Mouse (Mus musculus): ENCODE data around the gene Cog1. TPM values are rescaled to one million over a fixed set of nuclear protein-coding genes. Genes with fewer than 3 reads are reported as not detected.

The Cog1 gene
- total RNA-seq, 2 experiments from 2014 or later, result 17.3 to 19.8 TPM

- DNase-seq, result no peak
Observed at GRCm38 (mm10) chr11:113667122-113667521, 18.2 kb downstream of the Cog1 start.

- no peak for DNase-seq
Observed at GRCm38 (mm10) chr11:113667704-113668103, 18.7 kb downstream of the Cog1 start.

GRCm38 (mm10) chr11:113668857-113669256 lies 19.9 kb downstream of the Cog1 start:
- DNase-seq, result no peak

GRCm38 (mm10) chr11:113669711-113670110 lies 20.7 kb downstream of the Cog1 start:
- DNase-seq, result no peak

GRCm38 (mm10) chr11:113673614-113674013 lies 24.6 kb downstream of the Cog1 start:
- DNase-seq, result peak in 1 of 2 experiments; percentile 25

- DNase-seq, result no peak
Observed at GRCm38 (mm10) chr11:113674595-113674994, 25.6 kb downstream of the Cog1 start.

GRCm38 (mm10) chr11:113676847-113677246 lies 27.9 kb downstream of the Cog1 start:
- no peak for DNase-seq

GRCm38 (mm10) chr11:113677378-113677777 lies 28.4 kb downstream of the Cog1 start:
- DNase-seq, result no peak

- DNase-seq, result no peak
Observed at GRCm38 (mm10) chr11:113678373-113678772, 29.4 kb downstream of the Cog1 start.

GRCm38 (mm10) chr11:113680954-113681353 lies 32.0 kb downstream of the Cog1 start:
- DNase-seq, result no peak

GRCm38 (mm10) chr11:113681979-113682378 lies 33.0 kb downstream of the Cog1 start:
- no peak for DNase-seq

GRCm38 (mm10) chr11:113682897-113683626 lies 34.1 kb downstream of the Cog1 start:
- DNase-seq, result peak; percentile 42 to 50

GRCm38 (mm10) chr11:113683627-113683956 lies 34.6 kb downstream of the Cog1 start:
- DNase-seq, result no peak

- DNase-seq, result peak; percentile 97 to 100
Observed at GRCm38 (mm10) chr11:113683957-113684706, 35.2 kb downstream of the Cog1 start, which contains the start of the genes Fam104a and D11Wsu47e. TSS of gene Fam104a (minus strand) at chr11:113684155. TSS of gene D11Wsu47e (plus strand) at chr11:113684412.

GRCm38 (mm10) chr11:113684707-113685426 lies 35.9 kb downstream of the Cog1 start:
- DNase-seq, result no peak

GRCm38 (mm10) chr11:113687031-113687430 lies 38.1 kb downstream of the Cog1 start:
- no peak for DNase-seq

GRCm38 (mm10) chr11:113690506-113690905 lies 41.5 kb downstream of the Cog1 start:
- DNase-seq, result no peak

GRCm38 (mm10) chr11:113691318-113691717 lies 42.3 kb downstream of the Cog1 start:
- DNase-seq, result no peak

- DNase-seq, result no peak
Observed at GRCm38 (mm10) chr11:113691851-113692250, 42.9 kb downstream of the Cog1 start.

- no peak for DNase-seq
Observed at GRCm38 (mm10) chr11:113697571-113697970, 48.6 kb downstream of the Cog1 start.

GRCm38 (mm10) chr11:113698013-113698545 lies 49.1 kb downstream of the Cog1 start:
- DNase-seq, result peak in 1 of 2 experiments; percentile 62

GRCm38 (mm10) chr11:113699643-113700042 lies 50.7 kb downstream of the Cog1 start:
- DNase-seq, result no peak

Data from heart, adult 18-20 months (tissue).